Mouse (Mus musculus): ENCODE measurements at regions not wholly inside any gene's neighbourhood (a gene's known extent, or its start where the extent isn't known, plus 50 kb on each side); places are given as distances from the start of the nearest gene placed in this dataset.

DNA sequence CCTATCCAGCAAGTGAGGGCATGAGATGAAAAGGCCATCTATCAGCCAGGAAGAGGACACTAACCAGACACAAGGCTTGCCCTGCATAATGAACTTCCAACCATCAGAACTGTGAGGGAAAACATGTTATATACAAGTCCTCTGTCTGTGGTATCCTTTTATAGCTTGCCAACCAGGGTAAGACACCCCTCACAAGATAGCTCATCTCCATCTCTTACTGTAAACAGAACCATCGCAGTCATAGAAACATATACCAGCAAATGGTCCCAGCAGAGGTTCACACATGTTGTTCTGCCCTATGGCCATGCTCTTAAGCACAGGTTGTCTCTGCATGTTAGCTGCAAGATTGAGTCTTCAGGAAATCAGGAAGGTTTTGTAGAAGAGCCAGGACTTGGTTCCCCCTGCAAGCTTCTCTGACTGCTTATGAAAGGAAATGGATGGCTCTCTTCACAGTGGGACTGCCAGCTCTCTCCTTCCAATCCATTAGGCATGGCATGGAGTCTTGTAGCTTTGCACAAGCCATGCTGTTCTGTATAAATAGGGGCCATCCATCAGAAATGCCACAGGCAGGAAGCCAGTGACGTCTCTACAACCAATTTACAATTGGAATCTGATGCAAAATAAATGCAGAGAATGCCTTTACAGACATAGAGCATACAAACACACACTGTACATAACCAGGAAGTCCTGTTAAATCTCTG, 1514.0 kb upstream of the Lrrc6 start:
- DNase-seq (ENCODE audit: low read depth, low spot score) = no peak

DNA sequence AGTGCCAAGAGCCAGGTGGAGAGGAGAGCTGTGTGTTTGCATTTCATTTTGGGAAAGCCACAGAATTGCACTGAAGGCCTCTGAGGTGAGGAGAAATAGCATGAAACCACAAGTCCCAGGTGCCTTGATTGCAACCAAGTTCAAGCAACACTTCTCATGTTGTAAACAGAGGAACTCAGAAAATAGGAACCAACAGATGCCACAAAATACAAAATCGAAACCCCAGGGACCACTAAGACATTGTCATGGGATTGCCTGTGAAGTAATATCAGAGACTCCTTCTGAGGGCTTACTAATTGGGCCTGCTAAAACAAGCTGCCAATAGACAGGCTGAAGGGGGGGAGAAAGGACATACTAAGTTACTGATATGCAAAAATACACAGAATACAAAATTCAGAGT, 1510.5 kb upstream of the Lrrc6 start:
- no peak for DNase-seq (ENCODE audit: low read depth, low spot score)

DNA sequence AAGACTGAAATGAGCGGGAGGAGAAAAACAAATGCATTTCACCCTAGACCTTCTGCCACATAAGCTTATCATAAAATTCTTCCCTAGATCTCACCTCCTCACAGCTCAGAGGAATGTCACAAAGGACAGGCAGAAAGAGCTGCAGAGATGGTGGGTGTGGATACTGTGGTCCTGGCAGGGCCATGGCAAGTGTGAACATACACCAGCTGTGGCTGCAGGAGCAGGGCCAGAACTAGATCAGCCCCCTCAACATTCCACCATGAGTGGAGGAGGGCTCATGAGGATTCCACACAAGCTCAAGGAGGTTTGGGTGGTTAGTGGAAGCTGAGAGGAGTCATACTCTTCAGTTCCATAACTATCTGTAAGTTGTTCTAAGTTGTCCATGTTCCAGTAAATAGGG, 1509.5 kb upstream of the Lrrc6 start:
- DNase-seq (ENCODE audit: low read depth, low spot score) = no peak

DNA sequence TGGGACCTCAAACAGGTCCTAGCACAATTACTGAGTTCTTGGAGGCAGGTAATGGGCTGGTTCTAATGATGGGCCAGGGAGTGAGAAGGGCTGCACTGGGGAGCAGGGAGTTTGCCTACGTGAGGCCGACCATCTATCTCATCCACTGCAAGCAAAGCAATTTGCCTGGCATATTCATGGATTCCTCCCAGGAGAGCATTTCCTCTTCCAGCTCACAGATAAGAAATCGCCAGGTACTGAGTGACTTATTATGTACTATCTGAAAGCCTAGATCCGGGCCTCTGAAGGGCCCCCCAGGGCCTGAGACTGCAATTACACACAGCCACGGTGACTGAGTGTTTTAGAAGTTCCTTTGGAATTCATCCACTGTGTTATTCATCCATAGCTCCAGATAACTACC, 1504.1 kb upstream of the Lrrc6 start:
- DNase-seq (ENCODE audit: low read depth, low spot score) = no peak

DNA sequence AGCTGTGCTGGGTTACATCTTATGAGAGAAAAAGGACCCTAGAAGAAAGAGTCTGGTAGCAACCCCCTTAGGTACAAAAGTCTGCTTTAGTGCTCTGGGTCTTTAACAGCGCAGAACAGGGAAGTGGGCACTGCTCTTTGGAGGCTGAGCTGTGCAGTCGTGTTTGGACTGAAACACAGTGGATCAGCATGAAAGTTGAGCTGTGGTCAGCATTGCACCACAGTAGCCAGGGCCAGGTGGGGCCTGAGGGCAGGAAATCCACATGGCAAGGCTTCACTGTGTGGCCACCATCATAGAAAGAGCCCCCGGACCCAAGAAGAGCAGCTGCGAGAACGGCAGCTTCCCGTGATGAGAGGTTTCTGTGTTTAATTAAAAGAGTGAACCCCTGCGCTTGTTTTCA, 1495.8 kb upstream of the Lrrc6 start:
- no peak for DNase-seq (ENCODE audit: low read depth, low spot score)

DNA sequence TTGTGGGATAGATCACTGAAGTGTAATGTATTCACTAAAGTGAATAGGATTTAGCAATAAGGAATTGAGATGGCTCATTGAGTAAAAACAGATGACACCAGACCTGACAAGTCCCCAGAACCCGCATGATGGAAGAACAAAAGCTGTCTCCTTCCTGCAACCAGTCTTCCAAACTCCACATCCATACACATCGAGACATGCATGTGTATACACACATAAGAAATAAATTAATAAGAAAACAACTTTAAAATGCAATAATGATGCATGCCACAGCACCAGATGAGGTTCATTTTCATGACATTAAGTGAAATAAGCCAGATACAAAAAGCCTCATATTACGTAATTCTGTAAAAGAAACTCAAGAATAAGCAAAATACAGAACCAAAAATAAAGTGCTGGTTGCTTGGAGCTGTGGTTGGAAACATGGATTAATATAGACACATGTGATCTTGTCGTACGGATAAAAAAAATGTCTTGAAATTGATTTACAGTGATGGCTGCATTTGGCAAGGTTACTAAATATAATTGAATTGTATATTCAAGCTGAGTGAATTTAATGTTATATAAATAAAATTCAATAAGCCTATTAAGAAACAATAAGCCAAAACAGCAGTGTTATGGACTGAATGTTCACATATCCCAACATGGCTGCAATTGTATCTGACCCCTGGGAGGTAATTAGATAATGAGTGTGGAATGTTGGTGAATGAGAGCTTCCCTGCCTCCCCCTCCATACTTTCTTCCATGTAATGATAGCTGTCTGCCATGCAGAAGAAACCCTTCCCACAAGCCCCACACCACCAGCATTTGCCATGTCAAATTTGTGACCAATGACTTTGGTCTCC, 1488.9 kb upstream of the Lrrc6 start:
- DNase-seq (ENCODE audit: low read depth, low spot score) = no peak

DNA sequence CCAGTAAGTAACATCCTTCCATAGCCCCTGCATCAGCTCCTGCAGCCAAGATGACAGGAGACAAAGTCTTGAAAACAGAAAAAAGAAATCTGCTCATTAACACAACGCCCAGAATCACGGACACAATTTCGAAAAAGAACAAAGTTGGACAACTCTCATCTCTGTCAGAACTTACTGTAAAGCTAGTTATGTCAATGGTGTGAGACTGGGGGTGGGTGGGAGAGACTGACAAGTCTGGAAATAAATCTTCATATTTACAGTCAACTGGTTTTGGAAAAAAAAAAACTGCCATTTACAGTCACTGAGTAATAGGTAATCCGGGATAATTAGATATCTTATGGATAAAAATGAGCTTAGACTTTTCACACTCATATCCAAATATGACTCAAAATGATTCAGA, 1487.2 kb upstream of the Lrrc6 start:
- no peak for DNase-seq (ENCODE audit: low read depth, low spot score)

DNA sequence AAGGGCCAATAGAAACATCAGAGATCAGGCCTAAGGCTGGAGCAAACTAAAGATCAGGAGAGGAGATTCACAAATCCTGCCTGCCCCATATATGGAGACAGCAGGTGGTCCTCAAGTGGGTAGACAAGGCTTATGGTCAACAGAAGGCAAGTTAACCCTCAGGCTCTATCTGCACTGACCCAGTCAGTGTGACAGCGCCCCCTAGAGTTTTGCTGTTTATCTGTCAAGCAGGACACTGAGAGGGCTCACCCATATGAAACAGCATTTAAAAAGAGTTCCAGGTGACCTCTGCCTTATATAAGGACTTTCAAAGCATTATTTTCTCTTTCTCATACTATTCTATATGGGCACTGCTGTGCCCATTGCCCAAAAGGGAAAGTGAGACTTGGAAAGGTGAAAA, 1482.5 kb upstream of the Lrrc6 start:
- DNase-seq (ENCODE audit: low read depth, low spot score) = no peak

DNA sequence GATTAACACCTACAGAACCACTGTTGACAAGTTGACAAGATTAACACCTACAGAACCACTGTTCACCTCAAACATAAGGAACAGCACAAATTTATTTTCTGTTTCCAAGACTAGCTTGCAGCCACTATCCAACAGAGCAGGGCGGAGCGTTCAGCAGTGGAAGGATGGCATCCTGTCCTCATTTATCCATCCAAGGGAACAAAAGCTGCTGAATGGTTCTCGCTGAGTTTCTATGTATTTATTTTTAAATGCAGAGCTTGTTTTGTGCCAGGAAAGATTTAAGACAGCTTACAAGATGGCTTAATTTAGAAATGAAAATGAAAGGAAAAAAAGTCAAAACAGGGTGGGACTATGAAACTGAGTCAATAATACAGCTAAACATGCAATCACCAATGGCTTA, 1481.2 kb upstream of the Lrrc6 start:
- no peak for DNase-seq (ENCODE audit: low read depth, low spot score)

DNA sequence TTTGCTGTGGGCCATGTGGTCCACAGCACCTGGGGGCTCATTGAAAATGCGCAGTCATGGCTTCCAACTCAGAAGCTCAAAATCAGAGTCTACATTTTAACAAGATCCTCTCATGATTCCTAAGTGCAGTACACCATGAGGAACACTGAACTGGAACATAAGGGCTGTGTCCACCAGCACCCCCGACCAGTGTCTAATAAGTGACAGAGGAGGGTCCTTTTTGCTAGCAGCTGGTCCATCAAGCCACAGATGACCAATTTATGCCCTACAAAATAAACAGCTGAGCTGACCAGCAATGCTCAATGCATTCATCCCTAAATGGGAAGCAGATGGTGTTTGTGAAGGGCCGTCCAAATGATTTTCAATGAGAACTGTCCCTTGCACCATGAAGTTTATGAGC, 1478.7 kb upstream of the Lrrc6 start:
- no peak for DNase-seq (ENCODE audit: low read depth, low spot score)

DNA sequence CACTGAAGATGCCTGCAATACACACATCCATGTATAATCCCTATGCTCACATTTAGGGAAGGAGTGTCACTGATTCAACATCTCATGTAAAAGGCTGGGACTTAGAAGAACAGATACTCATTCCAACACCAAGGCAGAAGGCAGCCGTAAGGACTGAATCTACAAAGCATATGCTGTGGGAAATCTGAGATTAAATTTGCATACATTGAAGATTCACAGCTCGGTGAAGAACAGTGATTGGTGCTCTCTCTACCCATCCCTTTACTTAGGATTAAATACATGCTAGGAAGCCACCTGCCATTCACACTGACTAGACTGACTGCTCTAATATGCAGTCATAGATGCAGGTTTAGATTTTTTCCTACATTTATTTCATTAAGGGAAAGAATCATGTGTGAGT, 1476.5 kb upstream of the Lrrc6 start:
- DNase-seq (ENCODE audit: low read depth, low spot score) = no peak

DNA sequence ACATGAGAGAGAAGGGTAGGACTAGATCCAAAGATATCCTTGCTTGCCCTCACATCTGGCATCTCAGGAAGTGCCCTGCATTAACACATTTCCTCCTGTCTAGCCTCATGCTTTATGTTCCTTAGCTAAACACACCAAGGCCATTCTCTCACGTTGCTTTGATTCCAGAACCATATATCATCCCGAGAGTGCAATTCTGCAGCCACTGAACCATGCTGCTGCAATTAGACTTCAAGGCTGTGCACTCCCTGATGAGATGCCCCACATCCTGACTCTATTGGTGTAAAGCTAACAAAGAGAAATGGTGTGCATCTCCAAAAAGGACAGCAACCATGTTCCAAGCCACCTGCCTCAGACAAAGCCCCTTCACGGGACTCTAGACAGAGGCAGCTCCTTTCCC, 1471.3 kb upstream of the Lrrc6 start:
- no peak for DNase-seq (ENCODE audit: low read depth, low spot score)

DNA sequence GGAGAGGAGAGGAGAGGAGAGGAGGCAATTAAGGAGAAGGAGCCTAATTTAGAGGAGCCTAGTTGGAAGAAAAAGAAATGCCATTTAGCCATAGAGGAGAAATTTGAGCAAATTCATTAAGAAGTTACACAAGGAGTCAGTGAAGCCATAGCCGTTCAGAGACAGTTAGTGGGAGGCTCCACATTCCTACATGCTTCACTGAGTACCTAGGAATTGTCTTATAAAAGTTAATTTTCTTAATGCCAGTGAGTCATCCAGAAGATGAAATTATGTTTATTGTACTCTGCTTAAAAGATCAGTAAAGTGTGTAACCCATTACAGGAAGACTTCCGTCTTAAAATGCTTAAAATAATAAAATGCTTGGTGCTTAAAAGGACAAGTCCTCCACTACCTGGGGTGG, 1453.5 kb upstream of the Lrrc6 start:
- DNase-seq (ENCODE audit: low read depth, low spot score) = no peak

DNA sequence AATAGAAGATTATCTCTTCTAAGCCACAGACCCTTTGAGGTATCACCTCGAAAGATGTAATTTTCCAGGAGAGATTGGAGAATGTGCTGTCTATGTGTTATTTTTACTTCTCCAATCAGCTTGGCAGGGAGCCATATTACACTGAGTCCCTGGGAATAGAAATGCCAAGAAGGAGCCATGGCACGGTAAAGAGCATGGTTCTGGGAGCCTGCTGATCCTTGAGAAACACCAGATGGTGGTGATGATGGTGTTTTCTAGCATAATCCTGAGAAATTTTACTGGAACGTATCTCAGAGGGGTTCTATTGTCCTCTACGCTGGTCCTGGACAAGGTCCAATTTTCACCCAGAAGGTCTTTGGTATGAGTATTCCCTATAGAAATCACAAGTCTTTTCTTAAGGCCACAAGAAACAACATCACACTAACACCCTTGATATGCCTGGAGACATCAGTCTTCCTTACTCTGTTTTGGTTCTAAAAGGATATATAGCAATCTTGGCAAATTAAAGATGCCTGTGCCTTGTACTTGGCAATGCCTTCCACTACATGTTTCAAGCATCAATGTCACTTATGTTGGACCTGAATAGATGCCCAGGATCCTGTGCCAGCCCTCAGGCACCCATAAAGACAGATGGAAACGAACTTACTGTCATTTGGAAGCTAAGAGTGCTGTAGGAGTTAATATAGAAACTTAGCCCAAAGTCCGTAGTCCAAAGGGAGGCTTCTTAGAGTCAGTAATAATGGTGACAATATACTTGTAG, 1449.8 kb upstream of the Lrrc6 start:
- DNase-seq (ENCODE audit: low read depth, low spot score) = no peak

DNA sequence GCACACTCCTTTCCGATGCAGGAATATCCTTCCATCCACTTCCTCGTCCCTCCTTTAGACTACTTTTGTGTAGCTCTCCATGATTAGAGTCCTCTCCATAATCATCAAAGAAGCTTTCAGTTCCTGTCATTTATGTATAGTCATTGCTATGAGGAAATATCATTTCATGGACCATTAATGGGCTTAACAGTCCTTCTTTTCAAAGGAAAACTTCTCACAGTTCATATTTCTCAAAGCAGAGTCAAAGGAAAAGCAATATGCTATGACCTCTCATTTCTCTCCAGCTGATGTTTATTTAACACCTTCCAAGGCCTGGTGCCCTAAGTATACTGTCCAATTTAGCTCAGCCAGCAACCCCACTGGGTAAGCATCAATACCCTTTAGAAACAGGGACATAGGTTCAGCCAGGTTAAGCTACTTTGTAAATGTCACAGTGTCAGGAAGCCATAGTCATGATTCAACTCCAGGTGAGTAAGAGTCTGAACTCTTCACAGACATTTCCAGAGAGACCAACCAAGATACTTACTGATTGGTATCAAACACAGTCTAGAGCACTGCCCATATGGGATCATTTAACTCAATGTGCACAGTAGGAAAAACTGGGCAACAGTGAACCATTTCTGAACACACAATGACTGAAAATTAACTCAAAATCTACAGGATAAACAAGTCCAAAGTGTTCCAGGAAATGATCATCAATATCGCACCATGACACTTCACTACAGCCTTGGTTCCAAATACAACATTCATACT, 1443.8 kb upstream of the Lrrc6 start:
- no peak for DNase-seq (ENCODE audit: low read depth, low spot score)

DNA sequence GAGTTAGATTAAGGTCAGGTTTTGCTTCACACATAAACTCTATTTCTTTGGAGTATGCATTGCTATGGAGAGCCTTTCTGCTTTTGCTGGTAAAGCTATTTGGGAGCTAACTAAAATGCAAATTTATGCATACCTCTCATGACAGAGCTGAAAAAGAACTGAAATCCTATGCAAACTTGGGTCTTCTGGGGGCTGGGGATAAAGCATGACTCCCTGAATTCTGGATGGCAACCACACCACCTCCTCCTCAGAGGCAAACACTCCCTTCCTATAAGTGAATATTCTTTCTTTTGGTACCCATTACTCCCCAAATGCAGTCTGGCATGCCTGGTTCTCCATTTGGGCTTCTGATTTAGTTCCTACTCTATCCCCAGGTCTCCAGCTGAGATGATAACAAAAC, 1442.3 kb upstream of the Lrrc6 start:
- DNase-seq (ENCODE audit: low read depth, low spot score) = no peak

DNA sequence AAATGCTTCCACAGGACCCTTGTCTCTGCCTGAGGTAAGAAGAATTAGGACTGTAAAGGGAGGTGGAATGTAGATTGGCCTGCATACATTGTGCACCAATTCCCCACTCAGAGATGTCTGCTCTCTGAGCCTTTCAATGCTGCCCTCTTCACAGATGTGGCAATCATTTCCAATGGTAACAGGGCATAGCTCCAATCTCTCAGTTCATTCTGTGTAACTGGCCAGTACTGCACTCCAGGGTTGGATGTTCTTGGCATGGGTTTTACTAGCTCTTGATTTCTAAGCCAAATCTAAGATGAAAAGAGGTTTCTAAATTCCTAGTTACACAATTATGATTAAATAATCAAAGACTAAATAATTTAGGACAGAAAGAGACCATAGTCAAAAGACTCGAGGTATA, 1439.8 kb upstream of the Lrrc6 start:
- no peak for DNase-seq (ENCODE audit: low read depth, low spot score)

DNA sequence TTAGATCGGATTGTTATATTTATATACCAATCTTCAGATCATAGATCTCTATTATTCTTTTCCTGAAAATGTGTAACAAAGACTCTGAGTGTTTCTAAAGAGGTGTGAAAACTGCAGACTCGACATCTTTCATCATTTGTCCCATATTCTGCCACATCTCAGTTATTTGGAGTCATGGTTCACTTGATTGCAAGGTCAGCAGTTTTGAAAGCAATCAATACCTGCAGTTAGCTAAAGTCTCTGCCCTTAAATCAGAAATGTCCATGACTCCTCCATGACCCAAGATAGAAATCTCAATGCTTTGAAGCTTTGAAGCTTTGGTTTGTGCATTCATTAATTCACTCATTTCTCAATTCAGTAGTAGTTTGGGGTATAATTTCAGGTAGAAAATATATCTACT, 1424.2 kb upstream of the Lrrc6 start:
- no peak for DNase-seq (ENCODE audit: low read depth, low spot score)

DNA sequence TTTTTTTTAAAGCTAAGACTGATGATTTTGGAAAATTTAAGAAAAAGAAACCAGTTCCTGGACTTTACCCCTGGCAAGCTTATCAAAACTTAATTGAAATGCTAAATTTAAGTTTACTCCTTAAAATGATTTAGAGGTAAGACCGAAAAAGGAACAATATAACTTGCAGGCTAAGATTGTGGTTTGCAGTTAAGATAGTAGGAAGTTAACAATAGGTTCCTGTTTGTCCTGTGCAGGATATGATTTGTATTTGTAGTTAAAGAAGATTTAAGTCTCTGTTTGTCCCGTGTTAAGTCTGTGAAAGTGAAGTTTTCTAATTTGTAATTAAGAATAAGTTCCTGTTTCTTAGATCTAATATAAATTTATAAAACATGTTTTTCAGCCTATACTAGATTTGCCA, 1406.3 kb upstream of the Lrrc6 start:
- no peak for DNase-seq (ENCODE audit: low read depth, low spot score)

DNA sequence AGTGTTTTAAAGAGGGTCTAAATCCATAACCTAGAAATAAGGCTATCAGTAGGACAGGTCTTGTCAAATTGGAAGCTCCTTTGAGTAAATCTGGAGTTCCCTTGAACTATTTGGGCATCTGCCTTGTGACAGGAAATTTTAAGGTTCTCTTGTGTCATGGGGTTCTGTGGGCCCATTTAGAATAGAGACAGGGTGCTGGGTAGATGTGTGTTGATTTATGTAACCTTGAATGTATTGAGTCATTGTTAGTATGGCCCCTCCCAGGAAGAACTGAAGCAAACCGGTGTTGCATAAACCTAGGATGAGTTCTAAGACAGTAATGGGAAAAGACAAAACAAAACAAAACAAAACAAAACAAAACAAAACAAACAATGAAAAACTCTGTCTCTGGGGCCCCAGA, 1404.6 kb upstream of the Lrrc6 start:
- no peak for DNase-seq (ENCODE audit: low read depth, low spot score)

DNA sequence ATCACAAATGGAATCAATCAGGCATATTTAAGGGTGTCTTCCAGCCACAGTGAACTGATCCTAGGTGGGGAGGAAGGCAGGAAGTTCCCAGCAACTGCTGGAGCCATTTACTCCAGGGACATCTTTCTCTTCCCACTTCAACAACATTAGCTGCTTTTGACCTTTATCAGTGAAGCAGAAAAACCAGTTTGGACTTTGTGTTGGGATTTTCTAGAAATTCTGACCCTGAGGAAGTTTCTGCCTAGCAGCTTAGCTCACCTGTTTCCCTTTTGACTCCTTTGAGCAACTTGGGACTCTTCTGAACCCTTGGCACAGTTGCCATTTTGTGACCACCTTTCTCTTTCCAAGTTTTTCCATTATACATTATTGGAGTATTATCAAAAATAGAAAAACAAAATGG, 1403.9 kb upstream of the Lrrc6 start:
- DNase-seq (ENCODE audit: low read depth, low spot score) = no peak

DNA sequence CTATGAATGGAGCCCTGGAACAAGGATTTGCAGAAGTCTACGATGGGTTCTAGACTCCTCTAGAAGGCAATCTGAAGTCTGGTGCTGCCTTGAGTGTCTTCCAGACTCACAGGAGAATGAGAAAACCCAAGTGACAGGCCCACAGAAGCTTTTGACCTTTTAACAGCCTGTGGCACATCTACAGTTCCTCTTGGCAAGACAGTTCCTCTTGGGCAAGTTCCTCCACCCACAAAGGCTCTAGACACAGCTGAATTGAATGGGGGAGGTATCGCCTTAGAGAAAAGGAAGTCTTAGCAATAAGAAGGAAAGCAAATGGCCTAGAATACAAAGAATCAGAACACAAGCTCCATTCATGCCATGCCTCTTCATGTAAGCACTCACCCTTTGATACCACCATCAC, 1402.3 kb upstream of the Lrrc6 start:
- DNase-seq (ENCODE audit: low read depth, low spot score) = no peak
